Mouse (Mus musculus) erythroblast, embryonic 14.5 days (primary cell): ENCODE data around the gene Eid1.

Experiments used
- GATA1 ChIP-seq: IDR thresholded peaks from 2 replicates; pipeline ENCODE4 v1.6.1; 2012; ENCODE audit warnings: low read length, inconsistent platforms, mixed read lengths
- TAL1 ChIP-seq: IDR thresholded peaks from 3 replicates; pipeline ENCODE4 v1.6.1; 2012; ENCODE audit warnings: low read length, inconsistent platforms, mixed read lengths

- TF ChIP-seq GATA1 = no peak
- no peak for TF ChIP-seq TAL1
Measured at GRCm38 (mm10) chr2:125684559-125685440, 11.9 kb downstream of the Eid1 start.
